Mouse (Mus musculus) mouse trophoblast stem cell (cell line): ENCODE measurements around the gene Serpina9.

Source experiments
- in situ Hi-C, 2 experiments: fragments of 300-500 bp; cut with MseI, MboI; formaldehyde crosslinking; loops; 2 replicates in 1 of 2; 3 replicates in 1 of 2; pipeline ENCODE4 v1.15.1; 2025

The Serpina9 gene

DNA sequence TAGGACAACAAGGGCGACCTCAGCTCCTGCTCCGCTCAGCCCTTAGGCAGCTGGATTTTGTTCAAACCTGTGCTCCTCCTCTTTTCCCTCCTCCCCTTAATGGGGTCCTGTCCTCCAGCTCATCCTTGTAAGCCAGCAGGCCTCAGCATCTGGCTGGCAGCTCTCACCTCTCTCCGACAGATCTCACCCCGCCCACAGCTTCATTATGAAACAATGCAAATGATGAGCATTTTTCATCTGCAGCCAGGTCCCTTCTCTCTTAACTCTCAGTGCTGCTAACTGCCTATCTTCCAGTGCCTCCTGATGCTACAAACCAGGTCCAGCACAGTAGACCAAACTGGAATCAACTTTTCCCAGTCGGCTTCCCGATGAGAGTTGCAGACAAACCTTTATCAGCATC is at the start of gene Serpina9:
TSS of gene Serpina9 (minus strand) at position 136 of the 400 bp plus-strand sequence.
- in situ Hi-C loops: no loop called here

DNA sequence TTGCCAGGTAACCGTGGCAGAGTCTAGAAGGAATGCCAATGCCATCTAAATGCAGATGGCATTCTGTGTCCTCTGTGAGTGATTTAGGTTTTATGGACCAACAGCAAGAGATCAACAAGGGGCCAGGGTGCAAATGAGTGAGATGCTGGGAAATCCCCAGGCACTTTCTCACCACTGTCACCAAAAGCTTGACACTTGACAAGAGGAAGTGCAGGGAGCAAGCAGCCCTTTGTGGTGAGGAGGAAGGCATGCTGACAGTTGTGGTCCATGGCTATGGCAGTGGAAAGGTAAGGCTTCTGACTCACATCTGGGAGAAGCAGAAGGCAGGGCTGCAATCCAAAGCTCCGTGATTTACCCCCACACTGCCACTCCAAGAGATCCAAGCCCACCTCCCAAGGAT is 48.3 kb upstream of the Serpina9 start:
- in situ Hi-C loops: loop anchor here (5.0 to 10.0 kb wide), 2 partner anchors 360 to 363 kb away; no protein-coding TSS in a partner anchor

DNA sequence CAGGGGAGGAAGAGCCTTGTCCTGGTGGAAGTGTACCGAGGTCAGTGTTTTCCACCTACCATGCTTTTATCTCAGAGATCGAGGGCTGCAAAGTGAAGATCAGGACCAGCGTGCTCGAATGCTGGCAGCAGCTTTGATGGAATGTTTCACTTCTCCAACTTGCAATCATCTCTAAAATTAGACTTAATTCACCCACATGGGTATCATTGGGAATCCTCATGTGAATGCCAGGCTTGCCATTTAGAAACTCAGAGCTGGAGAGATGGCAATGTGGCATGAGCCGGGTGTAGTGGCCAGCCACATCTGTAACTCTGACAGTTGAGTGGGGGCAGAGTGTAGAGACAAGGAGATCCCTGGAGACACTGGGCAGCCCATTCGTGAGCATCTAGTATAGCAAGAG is 46.6 kb upstream of the Serpina9 start:
- in situ Hi-C loops: loop anchor here (5.0 to 10.0 kb wide), 2 partner anchors 362 to 365 kb away; no protein-coding TSS in a partner anchor

- in situ Hi-C loops: no loop called here
Measured at GRCm38 (mm10) chr12:104057531-104057930, 44.0 kb upstream of the Serpina9 start.

DNA sequence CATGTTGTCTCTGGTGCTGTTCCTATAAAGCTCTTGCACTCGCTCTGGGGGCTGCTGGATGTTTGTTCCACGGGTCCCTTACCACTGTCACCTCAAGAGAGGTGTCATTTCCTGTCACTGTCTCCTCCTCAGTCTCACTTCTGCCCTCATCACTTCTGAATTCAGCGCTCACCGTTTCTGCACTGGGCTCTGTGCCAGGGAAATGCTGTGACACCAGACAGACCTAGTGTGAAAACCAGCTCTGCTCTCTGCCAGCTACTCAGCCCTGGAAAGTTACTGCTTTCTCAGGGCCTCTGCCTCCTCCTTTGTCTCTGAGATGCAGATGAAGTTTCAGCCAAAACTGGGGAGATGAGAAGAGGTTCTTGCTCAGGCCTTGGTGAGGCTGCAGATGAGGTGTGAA is 43.5 kb upstream of the Serpina9 start:
- in situ Hi-C loops: no loop called here

- in situ Hi-C loops: no loop called here
Measured at GRCm38 (mm10) chr12:104055755-104056154, 42.2 kb upstream of the Serpina9 start.

DNA sequence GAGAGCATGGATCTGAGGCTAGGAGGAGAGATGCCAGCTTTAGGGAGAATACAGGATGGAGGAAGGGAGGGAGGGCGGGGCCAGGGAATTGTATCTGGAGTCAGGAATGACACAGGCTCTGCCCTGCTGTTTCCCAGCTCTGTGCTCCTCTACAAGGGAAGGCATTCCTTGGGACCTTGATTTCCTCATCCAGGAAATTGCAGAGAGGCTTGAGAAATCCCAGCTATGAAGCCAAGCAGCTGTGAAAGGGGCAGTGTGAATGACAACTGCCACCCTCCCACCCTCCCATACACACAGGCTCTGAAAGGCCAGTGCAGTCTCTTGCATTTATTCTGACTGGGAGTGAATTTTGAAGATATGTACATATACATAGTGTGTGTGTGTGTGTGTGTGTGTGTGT is 40.4 kb upstream of the Serpina9 start:
- in situ Hi-C loops: no loop called here

DNA sequence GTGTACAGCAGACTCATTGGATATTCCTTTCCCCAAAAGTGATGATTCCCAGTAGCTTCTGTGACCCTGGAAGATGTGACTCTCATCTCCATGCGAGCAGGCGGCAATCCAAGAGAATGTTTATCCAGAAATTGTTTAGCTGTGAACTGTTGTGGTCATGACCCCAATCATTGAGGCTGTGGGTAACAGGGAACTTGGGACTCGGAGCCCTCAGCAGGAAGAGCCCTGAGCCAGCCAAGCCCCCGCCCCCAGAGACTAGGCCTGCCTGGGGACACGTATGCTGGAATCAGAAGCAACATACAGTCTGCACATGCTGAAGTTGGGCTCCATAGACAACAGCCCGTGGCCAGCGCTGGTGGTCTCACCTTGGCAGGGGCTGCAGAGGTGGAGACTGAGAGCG is 32.2 kb upstream of the Serpina9 start:
- in situ Hi-C loops: no loop called here

DNA sequence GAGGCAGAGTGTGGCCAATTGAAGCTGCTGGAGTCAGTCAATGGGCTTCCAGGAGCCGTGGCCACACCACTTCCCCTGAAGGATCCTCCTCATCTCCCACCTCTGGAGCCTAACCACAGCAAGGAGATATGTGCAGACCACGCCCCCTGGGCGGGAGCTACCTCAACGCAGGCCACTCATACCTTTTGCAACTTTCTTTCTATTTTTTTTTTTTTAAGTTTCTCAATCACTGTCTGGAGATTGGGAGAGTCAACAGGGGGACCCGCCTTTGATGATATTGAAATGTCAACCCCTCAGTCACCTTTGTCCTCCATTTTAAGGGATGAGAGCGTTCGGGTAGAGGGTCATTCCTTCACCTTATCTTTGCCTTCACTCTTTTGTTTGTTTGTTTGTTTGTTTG is 30.8 kb upstream of the Serpina9 start, which contains the start of gene Serpina12:
TSS of gene Serpina12 (minus strand) at position 101 of the 400 bp plus-strand sequence.
- in situ Hi-C loops: no loop called here

DNA sequence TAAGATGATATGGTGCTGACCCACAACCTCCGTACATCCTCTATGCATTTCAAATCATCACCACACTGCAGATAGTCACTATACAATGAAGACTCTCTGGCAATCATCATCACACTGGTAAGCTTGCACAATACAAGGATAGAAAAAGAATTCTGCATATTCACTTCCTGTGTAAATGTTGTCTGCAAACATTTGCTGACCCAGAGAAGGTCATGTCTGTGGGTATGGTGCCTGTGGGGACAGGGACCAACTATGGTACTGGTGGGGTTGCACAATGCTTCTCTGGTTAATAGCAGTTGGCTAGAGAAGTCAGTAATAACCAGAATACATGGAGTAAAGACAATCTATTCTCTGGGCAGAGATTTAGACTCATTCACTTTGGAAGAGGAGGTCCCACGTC is 29.2 kb upstream of the Serpina9 start:
- in situ Hi-C loops: no loop called here

- in situ Hi-C loops: no loop called here
Measured at GRCm38 (mm10) chr12:104041401-104041800, 27.8 kb upstream of the Serpina9 start.

GRCm38 (mm10) chr12:104038181-104038580 is 24.6 kb upstream of the Serpina9 start:
- in situ Hi-C loops: no loop called here

DNA sequence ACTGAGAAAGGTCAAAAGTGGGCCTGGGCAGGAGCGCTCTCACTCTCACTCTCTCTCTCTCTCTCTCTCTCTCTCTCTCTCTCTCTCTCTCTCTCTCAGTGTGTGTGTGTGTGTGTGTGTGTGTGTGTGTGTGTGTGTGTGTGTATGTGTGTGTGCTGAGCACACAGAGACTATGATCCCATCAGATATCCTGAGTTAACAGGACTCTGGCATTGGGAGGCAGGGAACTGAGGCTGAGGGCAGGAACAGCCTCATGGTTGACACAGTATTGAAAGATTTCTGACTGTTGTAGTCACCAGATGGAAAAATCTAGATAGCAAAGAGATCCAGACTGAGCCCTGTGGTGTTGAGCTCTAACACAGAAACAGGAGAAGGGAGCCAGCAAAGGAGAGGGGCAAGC is 20.2 kb upstream of the Serpina9 start:
- in situ Hi-C loops: no loop called here

GRCm38 (mm10) chr12:104029986-104030385 is 16.4 kb upstream of the Serpina9 start:
- in situ Hi-C loops: no loop called here

GRCm38 (mm10) chr12:104015280-104015679 is 1.7 kb upstream of the Serpina9 start:
- in situ Hi-C loops: no loop called here

DNA sequence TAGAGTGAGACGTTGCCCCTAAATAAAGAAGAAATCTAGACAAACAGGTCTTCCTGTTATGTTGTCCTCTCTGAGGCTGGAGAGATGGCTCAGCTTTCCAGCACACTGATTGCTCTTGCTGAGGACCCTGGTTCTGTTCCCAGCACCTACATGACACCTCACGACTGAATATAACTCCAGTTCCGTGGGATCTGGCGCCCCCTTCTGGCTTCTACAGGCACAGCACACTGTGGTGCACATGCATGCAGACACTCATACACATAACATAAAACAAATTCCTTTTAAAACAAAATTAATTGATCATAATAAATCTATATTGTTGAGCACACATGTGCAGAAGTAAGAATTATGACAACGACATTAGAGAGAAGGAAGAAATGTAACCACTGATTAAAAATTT is 8.9 kb downstream of the Serpina9 start:
- in situ Hi-C loops: no loop called here

DNA sequence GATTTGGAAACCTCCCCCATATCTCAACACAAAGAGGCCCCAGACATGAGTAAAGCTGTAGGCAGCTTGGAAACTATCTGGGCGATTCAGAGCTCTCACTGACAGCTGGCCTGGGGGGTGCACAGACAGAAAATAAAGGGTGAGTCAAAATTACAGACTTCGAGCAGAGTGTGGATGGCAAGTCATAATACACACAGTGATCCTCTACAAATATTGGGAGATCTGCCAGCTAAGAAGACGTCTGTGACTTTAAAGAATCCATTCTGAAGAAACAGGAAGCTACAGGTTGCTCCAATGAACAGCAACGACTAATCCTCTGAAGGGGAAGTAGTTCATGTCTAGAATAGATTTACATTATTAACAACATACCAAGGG is 10.3 kb downstream of the Serpina9 start:
- in situ Hi-C loops: no loop called here

DNA sequence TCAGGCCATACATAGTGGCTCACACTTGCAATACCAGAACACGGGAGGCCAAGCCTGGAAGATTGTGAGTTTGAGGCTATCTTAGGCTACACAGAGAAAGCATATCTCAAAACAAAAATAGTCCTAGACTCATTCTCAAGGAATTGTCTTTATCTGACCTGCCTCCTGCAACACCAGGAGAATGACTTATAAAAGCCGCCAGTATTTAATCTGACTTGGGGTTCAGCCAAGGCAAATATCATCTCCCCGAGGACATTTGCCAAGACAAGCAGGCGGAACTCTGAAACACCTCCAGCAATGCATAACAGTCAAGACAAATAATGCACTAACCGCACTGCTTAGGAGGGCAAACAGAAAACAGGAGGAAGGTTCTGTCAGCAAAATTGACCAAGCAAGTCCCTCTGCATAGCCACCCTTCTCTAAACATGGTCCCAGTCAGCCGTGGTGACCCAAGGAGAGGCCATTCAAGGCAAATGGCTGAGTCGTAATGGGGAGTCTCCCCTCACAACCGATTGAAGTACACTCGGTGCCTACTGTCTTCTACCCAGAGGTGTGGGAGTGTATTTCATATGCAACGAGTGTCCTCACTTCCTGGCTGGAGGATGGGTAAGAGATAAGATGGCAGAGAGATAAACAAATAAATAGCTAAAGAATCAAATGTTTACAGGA is 10.9 kb downstream of the Serpina9 start:
- in situ Hi-C loops: no loop called here

DNA sequence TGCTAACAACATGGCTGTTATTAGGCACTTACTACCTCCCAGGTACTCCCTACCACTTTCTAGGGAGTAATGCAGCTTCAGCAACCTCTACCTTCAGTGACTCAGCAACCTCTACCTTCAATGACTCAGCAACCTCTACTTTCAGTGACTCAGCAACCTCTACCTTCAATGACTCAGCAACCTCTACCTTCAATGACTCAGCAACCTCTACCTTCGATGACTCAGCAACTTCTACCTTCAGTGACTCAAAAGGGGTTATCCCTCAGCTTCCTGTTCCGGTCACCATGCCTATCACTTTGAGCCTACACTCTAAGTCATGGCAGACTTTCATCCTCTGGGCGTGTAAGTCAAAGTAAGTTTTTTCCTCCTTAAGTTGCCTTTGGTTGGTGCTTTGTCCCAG is 13.0 kb downstream of the Serpina9 start:
- in situ Hi-C loops: no loop called here

DNA sequence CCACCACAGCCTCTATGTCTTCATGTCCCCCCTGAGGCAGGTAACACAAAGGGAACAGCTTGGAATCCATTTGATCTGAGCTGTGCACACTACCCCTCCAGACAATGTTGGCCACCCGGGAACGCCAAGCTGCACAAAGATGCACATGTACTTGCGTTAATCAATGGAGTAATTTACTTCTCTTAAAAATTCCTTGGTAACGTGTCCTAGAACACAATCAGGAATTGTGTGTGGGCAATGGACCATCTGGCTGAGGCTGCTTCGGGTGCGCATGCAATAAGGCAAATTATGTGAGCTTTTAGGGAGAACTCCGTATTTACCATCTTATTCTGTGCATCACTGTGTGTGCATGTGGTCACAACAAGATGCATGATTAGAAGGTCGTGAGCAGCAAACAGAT is 13.9 kb downstream of the Serpina9 start:
- in situ Hi-C loops: loop anchor here in 1 of 2 experiments (10.0 kb wide), 1 partner anchor 425 kb away; no protein-coding TSS in a partner anchor

- in situ Hi-C loops: loop anchor here in 1 of 2 experiments (10.0 kb wide), 1 partner anchor 428 kb away; no protein-coding TSS in a partner anchor
Measured at GRCm38 (mm10) chr12:103996513-103996912, 17.0 kb downstream of the Serpina9 start.

GRCm38 (mm10) chr12:103995292-103996072 is 18.1 kb downstream of the Serpina9 start:
- in situ Hi-C loops: loop anchor here in 1 of 2 experiments (10.0 kb wide), 1 partner anchor 429 kb away; no protein-coding TSS in a partner anchor

DNA sequence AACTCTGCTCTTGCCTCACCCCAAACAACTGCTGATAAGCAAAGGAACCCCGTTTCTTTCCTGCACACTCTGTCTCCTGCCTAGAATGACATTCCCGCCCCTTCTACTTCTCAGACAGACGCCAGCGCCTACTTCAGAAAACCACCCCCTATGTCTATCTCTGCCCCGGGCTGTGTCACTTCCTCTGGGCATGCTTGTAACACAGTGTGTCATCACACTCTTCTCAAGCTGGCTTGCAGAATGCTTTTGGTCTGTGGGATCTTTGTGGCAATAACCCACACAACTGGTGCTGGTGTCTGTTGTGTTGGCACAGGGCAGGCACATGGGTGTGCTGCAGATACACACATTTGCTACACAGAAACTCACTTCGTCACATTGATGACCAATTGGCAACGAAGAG is 20.6 kb downstream of the Serpina9 start:
- in situ Hi-C loops: loop anchor here (5.0 to 10.0 kb wide), 2 partner anchors 429 to 432 kb away; no protein-coding TSS in a partner anchor
